Comparison of ENCODE assay signal across 20 mouse cellular contexts in genomic region chr1:171212854-171213253, GRCm38 (mm10). TPM values are rescaled to one million over a fixed set of nuclear protein-coding genes. Genes with fewer than 3 reads are reported as not detected.
"Had no signal": no experiment of that assay in that cellular context is flagged by ENCODE, and none has a peak within 500 bp of the region (broad histone marks: within the 10 kb centered on the region; RNA-seq: fewer than 3 reads in every experiment).

No protein-coding gene starts in this region.

- H3K4me2 ChIP-seq: lung, embryonic 15.5 days; midbrain, embryonic 11.5 days; midbrain, embryonic 13.5 days; midbrain, embryonic 15.5 days; neural tube, embryonic 12.5 days had no signal

- H3K4me1 ChIP-seq: lung, embryonic 15.5 days; midbrain, embryonic 13.5 days; midbrain, embryonic 15.5 days; neural tube, embryonic 12.5 days had no signal

- H3K36me3 ChIP-seq: lung, embryonic 15.5 days; midbrain, embryonic 15.5 days; neural tube, embryonic 12.5 days had no signal

- DNase-seq: lung, adult 2 months; lung, postnatal 14 days; lung, postnatal 36 days; right cerebral cortex, postnatal 14 days; right cerebral cortex, postnatal 4 days; spleen, adult 18-20 months; thymus, adult 18-20 months; thymus, postnatal 14 days; thymus, postnatal 36 days had no signal

- H3K4me3 ChIP-seq: lung, embryonic 15.5 days; megakaryocyte, embryonic 14.5 days; midbrain, embryonic 13.5 days; midbrain, embryonic 15.5 days; neural tube, embryonic 12.5 days had no signal

- H3K27me3 ChIP-seq: lung, embryonic 15.5 days; midbrain, embryonic 13.5 days; midbrain, embryonic 15.5 days; neural tube, embryonic 12.5 days had no signal

- H3K9ac ChIP-seq: lung, embryonic 15.5 days; midbrain, embryonic 13.5 days; midbrain, embryonic 15.5 days; neural tube, embryonic 12.5 days had no signal

- H3K9me3 ChIP-seq: lung, embryonic 15.5 days; midbrain, embryonic 13.5 days; midbrain, embryonic 15.5 days; neural tube, embryonic 12.5 days had no signal

- ATAC-seq: lung, postnatal 0 days; midbrain, embryonic 13.5 days; midbrain, embryonic 15.5 days had no signal

- H3K27ac ChIP-seq: lung, embryonic 15.5 days; macrophage; midbrain, embryonic 13.5 days; midbrain, embryonic 15.5 days; neural tube, embryonic 12.5 days had no signal

RNA-seq across cellular contexts. Expression of gene Nr1i3, which starts 0.9 kb away (rescaled TPM):
- total RNA-seq: neutrophil, adult 5-6 weeks had no signal

RNA-seq across cellular contexts. Expression of gene Apoa2, which starts 12.0 kb away (rescaled TPM):
- total RNA-seq: monocyte, adult 5-6 weeks; neutrophil, adult 5-6 weeks had no signal
- polyA plus RNA-seq: macrophage; small intestine, adult 2 months had no signal
